Comparison of ENCODE assay signal across 21 mouse cellular contexts in the genomic region with DNA sequence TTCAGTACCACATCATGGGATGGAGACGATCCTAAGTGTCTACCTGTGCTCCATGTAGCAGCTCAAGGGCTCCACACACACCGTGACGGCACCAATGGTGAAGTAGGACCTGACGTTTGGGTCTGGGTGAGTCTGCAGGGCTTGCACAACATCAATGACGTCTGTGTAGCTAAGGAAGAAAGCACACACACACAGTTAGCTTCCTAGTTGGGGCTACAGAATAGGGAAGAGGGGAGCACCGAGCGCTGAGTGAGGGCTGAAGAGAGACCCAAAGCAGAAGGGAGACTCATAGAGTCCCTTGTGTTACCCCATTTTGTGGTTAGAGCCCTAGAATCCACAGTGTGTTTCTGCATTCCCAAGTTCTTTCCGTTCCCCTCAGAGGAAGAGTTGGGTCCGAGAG. TPM values are rescaled to one million over a fixed set of nuclear protein-coding genes. Genes with fewer than 3 reads are reported as not detected.
DNase-seq lines count a peak whose midpoint lies in the region; ATAC-seq and TF ChIP-seq lines count a peak whose summit lies in the region.
"Had no signal": no experiment of that assay in that cellular context is flagged by ENCODE, and none has a peak within 500 bp of the region (broad histone marks: within the 10 kb centered on the region; RNA-seq: fewer than 3 reads in every experiment).

No protein-coding gene starts in this region.

- peaks cover 87% of the 10 kb centered on the region for H3K36me3 ChIP-seq in forebrain, postnatal 0 days (ENCODE audit: insufficient read depth)

- H3K27ac ChIP-seq in forebrain, postnatal 0 days (ENCODE audit: low read depth, low read length), result no peak overlapping the region
- H3K27ac ChIP-seq: heart, embryonic 10.5 days; hindbrain, embryonic 15.5 days; liver, embryonic 14.5 days; midbrain, embryonic 15.5 days had no signal

- WGBS in lung, adult 2 months, result 80% methylated on average over 9 of the region's 9 CpGs
- 89% methylated on average over 9 of the region's 9 CpGs for whole genome bisulfite sequencing in forebrain, postnatal 0 days

- ATAC-seq in granulocyte monocyte progenitor cell, adult 5-6 weeks (replicated peaks; ENCODE audit: poor library complexity, severe bottlenecking), result peak; percentile 98
- no peak for ATAC-seq in forebrain, postnatal 0 days
- ATAC-seq: activated CD4-positive, CD25-positive, alpha-beta regulatory T cell, adult 4 months; forebrain, embryonic 14.5 days; midbrain, embryonic 15.5 days had no signal

- intact Hi-C loops in heart, postnatal 25 days (cut with DNase I), result no loop called here

- DNase-seq in lung, adult 18-20 months, result peak; percentile 25 to 27
- no peak for DNase-seq in lung, adult 2 months
- DNase-seq in lung, postnatal 25 days (ENCODE audit: low spot score), result peak; percentile 37
- DNase-seq in monocyte, adult 2 months (ENCODE audit: low read depth in 1 of 2, low spot score in 2 of 2), result peak; percentile 56 to 61
- no peak for DNase-seq in adrenal gland, postnatal 36 days
- DNase-seq in forebrain, postnatal 0 days, result no peak
- no peak for DNase-seq in heart, postnatal 25 days (ENCODE audit: low spot score)
- DNase-seq: adrenal gland, adult 8-10 months; cerebellum, adult 8-10 months; cerebellum, postnatal 36 days; kidney, adult 2 months; kidney, postnatal 10 days; layer of hippocampus, postnatal 36 days had no signal

- no peaks in the 10 kb centered on the region for H3K27me3 ChIP-seq in forebrain, postnatal 0 days (ENCODE audit: insufficient read depth, low read length)
- H3K27me3 ChIP-seq: hindbrain, embryonic 15.5 days; midbrain, embryonic 15.5 days had no signal

- H3K9me3 ChIP-seq in forebrain, postnatal 0 days (ENCODE audit: low read length), result no peaks in the 10 kb centered on the region
- H3K9me3 ChIP-seq: heart, embryonic 10.5 days; hindbrain, embryonic 15.5 days; midbrain, embryonic 15.5 days had no signal

- no peak for TF ChIP-seq CTCF in lung, adult 2 months (IDR thresholded peaks at IDR 0.05; ENCODE audit: insufficient read depth, low read length)
- no peak for TF ChIP-seq CTCF in forebrain, postnatal 0 days (IDR thresholded peaks at IDR 0.05; ENCODE audit: low read depth)

- H3K4me2 ChIP-seq in forebrain, postnatal 0 days (ENCODE audit: low read depth), result no peak overlapping the region
- H3K4me2 ChIP-seq: hindbrain, embryonic 15.5 days; midbrain, embryonic 15.5 days had no signal

- no peak overlapping the region for H3K4me3 ChIP-seq in lung, adult 2 months (replicated peaks; ENCODE audit: extremely low read depth, low read depth, low read length)
- H3K4me3 ChIP-seq in forebrain, postnatal 0 days (ENCODE audit: low read depth, low read length), result no peak overlapping the region
- H3K4me3 ChIP-seq: heart, embryonic 10.5 days; hindbrain, embryonic 15.5 days; midbrain, embryonic 15.5 days had no signal

- no peaks in the 10 kb centered on the region for H3K4me1 ChIP-seq in lung, adult 2 months (ENCODE audit: control insufficient read depth, insufficient read depth, low read length)
- no peaks in the 10 kb centered on the region for H3K4me1 ChIP-seq in forebrain, postnatal 0 days (ENCODE audit: insufficient read depth)
- H3K4me1 ChIP-seq: heart, embryonic 10.5 days; hindbrain, embryonic 15.5 days; midbrain, embryonic 15.5 days had no signal

- H3K9ac ChIP-seq in forebrain, postnatal 0 days, result no peak overlapping the region
- H3K9ac ChIP-seq: hindbrain, embryonic 15.5 days; liver, embryonic 14.5 days; midbrain, embryonic 15.5 days had no signal

- no peak for TF ChIP-seq POLR2A in lung, adult 2 months (IDR thresholded peaks at IDR 0.05; ENCODE audit: borderline replicate concordance, extremely low read depth, low read depth, low read length)

RNA-seq across cellular contexts. Expression of a gene that starts 33.4 kb away (rescaled TPM):
- 1.7 TPM in 2 replicates for polyA plus RNA-seq in lung, adult 2 months (2012; rRNA removed)
- 0.32 and 5.7 TPM in 2 replicates for total RNA-seq in granulocyte monocyte progenitor cell, adult 5-6 weeks (2014; fragmentation: Nextera tagmentation)
- 0.52 TPM in 1 of 2 replicates, not detected in the other for total RNA-seq in granulocyte monocyte progenitor cell, adult 5-6 weeks (2017)
- total RNA-seq in adrenal gland, postnatal 36 days (2021), result 1 to 10 TPM; 3.2 to 3.3 TPM
- total RNA-seq in forebrain, postnatal 0 days (2014; rRNA removed), result 0.31 and 0.76 TPM in 2 replicates
- polyA plus RNA-seq in forebrain, postnatal 0 days (2015; fragmentation: Nextera tagmentation; extraction: Ambion mirVana), result 0.28 and 0.51 TPM in 2 replicates
- total RNA-seq in heart, postnatal 25 days (2021), result under 1 TPM; 0.36 to 0.55 TPM
- total RNA-seq: megakaryocyte-erythroid progenitor cell, adult 5-6 weeks had no signal

Comparison
In these comparisons a context has a peak if more than half of its experiments do, and no peak if none do; other contexts are left out.
1. DNase-seq: peak in lung, adult 18-20 months (2 of 2), lung, postnatal 25 days (single experiment) and monocyte, adult 2 months (2 of 2); none in lung, adult 2 months (single experiment), adrenal gland, postnatal 36 days (0 of 2), forebrain, postnatal 0 days (single experiment) and heart, postnatal 25 days (single experiment).